Mouse (Mus musculus): Measurements from ENCODE around the gene Socs1.

The Socs1 gene

GRCm38 (mm10) chr16:10786782-10787547 lies 1.6 kb upstream of the Socs1 start:
- no peak for DNase-seq (ENCODE audit: low spot score)

DNA sequence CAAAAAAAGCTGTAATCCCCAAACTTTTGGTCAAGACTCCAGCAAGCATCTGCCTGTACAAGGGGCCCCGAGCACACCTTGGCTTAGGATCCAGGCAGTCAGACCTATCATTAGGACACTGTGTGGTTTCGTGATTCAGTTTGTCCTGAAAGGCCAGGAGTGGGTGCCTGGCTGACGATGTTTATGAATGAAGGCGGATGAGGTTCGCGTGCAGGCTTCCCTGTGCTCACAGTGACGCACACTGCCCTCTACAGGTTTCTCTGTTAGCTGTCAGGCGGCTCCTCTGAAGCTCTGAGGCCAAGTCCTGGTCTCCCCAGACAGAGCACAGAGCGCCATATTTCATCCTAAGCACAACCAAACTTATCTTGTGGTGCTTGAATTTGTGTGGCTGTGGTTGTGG lies 952 bp upstream of the Socs1 start:
- peak; percentile 68 for DNase-seq (ENCODE audit: low spot score)

GRCm38 (mm10) chr16:10784793-10785370 lies 454 bp downstream of the Socs1 start:
- peak; percentile 83 for DNase-seq (ENCODE audit: low spot score)

DNA sequence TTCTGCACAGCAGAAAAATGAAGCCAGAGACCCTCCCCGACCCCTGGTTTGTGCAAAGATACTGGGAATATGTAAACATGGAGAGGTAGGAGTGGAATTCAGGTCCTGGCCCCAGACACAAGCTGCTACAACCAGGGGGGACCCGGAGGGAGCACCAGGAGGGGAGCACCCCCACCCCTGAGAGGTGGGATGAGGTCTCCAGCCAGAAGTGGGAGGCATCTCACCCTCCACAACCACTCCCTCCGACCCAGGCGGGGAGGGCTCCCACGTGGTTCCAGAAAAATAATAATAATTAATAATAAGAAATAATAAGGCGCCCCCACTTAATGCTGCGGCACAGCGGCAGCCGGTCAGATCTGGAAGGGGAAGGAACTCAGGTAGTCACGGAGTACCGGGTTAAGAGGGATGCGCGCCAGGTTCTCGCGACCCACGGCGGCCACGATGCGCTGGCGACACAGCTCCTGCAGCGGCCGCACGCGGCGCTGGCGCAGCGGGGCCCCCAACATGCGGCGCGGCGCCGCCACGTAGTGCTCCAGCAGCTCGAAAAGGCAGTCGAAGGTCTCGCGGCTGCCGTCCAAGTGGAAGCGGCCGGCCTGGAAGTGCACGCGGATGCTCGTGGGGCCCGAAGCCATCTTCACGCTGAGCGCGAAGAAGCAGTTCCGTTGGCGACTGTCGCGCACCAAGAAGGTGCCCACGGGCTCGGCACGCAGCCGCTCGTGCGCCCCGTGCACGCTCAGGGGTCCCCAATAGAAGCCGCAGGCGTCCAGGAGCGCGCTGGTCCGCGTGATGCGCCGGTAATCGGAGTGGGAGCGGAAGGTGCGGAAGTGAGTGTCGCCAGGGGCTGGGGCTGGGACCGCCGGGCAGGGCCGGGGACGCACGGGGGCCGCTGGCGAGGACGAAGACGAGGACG lies 1.2 kb downstream of the Socs1 start:
- peak; percentile 17 for DNase-seq (ENCODE audit: low spot score)

DNA sequence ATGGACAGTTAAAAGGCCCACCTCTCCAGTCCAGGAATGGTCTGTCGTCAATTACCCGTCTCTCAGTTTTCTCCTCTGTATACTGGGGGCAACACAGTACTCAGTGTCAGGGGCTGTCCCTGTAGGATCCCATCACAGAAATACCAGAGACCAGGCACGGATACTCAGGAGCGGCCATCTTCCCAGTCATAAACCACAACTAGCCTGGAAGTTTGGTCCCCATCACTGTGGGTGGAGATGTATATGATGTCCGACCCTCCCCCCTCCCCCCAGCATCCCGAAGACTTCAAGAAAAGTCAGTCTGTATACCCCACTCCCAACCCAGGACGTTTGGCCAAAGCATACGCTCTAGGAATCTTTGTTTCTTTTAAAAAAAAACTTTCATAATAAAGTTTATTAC lies 1.9 kb downstream of the Socs1 start:
- DNase-seq (ENCODE audit: low spot score), result no peak

GRCm38 (mm10) chr16:10783152-10783434 lies 2.2 kb downstream of the Socs1 start:
- no peak for DNase-seq (ENCODE audit: low spot score)

- DNase-seq (ENCODE audit: low spot score), result no peak
These were observed 2.8 kb downstream of the Socs1 start for GRCm38 (mm10) chr16:10782377-10783151.

GRCm38 (mm10) chr16:10781862-10782371 lies 3.4 kb downstream of the Socs1 start:
- DNase-seq (ENCODE audit: low spot score), result no peak

GRCm38 (mm10) chr16:10780631-10781120 lies 4.7 kb downstream of the Socs1 start:
- no peak for DNase-seq (ENCODE audit: low spot score)

DNA sequence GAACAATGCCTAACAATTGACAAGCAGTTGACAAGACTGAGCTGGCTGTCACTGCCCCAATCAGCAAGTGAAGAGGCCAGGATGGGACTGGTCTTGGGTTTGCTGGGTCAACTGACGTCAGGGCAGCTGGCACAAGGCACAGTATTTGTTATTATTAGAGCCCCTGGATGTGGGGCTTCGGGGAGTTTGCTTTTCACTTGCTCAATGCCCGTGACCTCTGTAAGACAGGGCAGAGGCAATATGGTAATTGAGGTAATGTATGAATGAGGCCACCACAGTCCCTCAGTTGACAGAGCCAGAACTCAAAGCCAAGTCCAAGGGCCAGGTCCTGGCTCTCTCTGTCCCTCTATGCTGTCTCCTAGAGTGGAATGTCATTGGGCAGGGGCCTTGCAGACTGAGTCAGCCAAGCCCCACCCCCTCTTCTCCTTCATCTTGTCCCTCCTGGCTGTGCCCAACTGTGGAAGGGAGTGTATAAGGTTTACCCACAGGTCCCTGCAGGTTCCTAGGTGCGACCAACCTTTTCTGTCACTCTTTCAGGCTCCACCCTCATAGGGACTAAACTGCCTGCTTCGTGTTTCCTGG lies 7.7 kb downstream of the Socs1 start:
- DNase-seq (ENCODE audit: low spot score), result no peak

DNA sequence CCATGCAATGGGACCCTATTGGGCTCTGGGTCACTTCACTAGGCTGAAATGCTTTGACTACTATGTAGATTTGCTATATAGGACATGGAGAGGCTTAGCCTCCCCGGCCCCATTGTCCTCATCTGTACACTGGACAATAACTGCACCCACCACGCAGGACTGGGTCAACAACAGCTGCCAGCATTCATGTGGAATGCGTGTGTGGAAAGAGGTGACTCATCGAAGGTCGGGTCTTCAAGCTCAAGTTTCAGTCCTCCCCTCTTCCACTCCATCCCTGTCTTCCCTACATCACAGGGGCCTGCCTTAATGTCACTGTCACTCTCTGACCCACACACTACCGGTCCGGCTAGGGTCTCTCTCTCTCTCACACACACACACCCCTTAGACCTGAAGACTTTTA lies 9.0 kb downstream of the Socs1 start:
- DNase-seq (ENCODE audit: low spot score), result no peak

GRCm38 (mm10) chr16:10774726-10775125 lies 10.6 kb downstream of the Socs1 start:
- DNase-seq (ENCODE audit: low spot score), result no peak

DNA sequence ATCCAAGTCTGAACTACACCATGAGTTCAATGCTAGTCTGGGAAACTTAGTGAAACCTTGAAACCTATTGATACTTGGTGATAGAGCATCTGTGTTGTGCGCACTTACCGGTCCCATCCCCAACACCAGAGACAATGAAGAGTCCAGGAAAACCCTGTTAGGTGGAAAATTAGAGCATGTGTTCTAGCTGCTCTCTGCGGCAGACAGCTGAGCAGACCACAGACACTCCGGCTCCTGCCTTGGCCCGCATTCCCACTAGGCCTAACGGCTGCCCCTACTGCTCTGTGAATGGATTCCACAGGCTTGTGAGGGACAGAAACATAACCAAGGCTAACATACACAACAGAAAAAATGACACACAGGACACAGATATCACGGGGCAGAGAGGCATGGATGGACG lies 11.8 kb downstream of the Socs1 start:
- no peak for DNase-seq (ENCODE audit: low spot score)

DNA sequence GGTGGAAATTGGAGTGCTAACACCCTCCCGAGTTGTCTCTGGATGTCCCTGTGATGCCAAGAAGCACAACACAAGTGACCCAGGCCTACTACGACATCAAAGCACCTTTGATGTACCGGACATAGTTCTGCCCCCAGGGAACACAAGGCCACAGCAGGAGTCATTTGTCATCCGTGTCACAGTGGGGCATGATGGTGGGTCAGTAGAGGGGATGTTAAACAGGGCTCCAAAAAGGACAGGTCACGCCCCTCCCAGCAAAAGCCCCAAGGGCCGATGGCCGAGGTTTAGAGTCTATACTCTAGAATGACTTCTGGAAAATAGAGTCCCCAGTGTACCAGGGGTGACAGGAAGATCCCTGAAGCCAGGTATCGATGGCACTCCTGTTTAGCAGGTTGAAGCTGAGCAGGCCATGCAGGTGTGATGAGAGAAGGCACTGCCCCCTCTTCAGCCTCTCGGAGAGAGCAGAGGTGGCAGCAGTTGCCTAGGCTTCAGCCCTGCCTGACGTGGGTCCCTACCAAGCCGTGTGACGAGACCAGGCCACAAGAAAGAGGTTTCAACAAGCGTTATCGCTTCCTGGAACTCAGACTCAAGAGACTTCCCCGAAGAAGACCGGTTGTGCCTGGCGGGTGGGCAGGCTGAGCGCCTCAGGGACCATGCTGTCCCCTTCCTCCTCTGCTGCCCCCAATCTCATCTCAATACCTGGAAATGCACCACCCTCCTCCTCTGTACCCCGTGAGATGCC lies 13.4 kb downstream of the Socs1 start:
- peak; percentile 34 for DNase-seq (ENCODE audit: low spot score)

GRCm38 (mm10) chr16:10770531-10771325 lies 14.6 kb downstream of the Socs1 start:
- DNase-seq (ENCODE audit: low spot score), result no peak

DNA sequence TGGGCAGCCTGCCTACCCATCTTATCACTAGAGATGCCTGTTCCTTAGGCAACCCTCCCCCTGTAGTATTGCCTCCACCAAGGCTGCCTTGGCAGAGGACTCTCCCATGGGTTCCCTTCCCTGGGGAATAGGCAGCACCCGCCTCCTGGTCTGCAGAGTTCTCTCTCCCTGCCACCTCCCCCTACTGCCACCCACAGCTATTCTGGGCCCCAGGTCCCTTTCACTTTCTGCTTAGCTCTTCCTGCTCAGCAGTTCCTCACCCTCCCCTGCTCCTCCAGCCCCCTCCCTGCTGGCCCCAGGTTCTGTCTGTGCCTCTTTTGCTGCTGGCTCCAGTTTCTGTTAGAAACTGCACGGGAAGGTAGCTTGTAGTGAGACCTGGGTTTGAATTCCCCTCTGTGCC lies 15.7 kb downstream of the Socs1 start:
- no peak for DNase-seq (ENCODE audit: low spot score)

DNA sequence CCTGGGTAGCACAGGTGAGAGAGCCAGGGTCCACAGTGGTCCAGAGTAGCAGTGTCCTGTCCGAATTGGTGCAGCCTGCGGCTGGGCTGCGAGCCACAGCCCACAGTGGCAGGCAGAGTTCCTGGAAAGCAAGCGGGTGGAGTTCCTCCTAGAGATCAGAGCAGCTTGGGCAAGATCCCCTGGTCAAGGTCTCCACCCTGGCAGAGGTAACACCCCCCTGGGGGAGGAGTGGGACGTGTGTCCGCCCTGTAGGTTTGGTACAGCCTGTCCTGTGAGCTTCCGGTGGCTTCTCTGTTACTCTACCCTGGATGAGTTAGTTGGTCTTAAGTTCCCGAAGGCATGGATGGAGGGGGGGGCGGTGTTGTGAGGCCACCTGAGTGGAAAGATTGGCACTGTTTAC lies 16.5 kb downstream of the Socs1 start:
- DNase-seq (ENCODE audit: low spot score), result no peak

DNA sequence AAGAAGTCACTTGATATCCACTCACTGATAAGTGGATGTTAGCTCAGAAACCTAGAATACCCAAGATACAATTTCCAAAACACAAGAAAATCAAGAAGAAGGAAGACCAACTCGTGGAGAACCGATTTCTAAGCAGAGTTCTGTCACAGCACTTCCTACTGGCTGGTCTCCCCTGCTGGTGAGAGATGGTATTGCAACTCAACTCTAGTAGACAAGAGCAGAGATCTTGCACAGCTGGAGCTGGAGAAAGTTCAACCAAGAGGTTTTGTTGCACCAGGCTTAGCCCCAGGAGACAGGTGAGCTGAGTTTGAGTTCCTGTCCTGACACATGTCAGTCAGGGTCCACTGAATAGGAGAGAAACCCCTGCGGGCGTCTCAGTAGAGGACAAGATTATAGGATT lies 18.2 kb downstream of the Socs1 start:
- peak; percentile 52 for DNase-seq (ENCODE audit: low spot score)

DNA sequence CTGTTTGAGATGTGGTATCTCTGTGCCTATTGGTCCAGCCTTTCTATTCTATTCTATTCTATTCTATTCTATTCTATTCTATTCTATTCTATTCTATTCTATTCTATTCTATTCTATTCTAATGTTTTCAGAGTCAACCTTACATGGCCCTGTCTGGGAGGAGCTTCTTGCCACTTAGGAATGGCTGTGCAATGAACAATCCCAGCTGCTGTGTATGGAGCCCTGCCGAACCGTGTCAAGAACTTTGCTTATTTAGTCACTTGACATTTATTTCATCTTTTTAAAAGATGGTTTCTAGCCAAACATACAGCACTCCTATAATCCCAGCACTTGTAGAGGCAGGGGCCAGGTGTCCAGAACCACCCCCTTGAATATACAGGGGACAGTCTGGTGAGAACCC lies 21.0 kb downstream of the Socs1 start:
- no peak for DNase-seq (ENCODE audit: low spot score)
